Mouse (Mus musculus) bone marrow macrophage, adult 2 months (primary cell): ENCODE data around the gene Sdf4.

ENCODE experiments used
- CTCF ChIP-seq: IDR thresholded peaks from 2 replicates; pipeline ENCODE4 v1.5.1; 2012; ENCODE audit warnings: low read depth, mild to moderate bottlenecking, low read length, moderate library complexity
- POLR2A ChIP-seq: IDR thresholded peaks from 2 replicates; pipeline ENCODE4 v1.6.1; 2012; ENCODE audit warnings: mild to moderate bottlenecking, low read depth, low read length, borderline replicate concordance

- TF ChIP-seq CTCF (no peak), POLR2A (no peak)
These were observed 37.2 kb upstream of the Sdf4 start for GRCm38 (mm10) chr4:155955491-155955890.
